Mouse (Mus musculus) testis, adult 2 months (tissue): ENCODE measurements around the gene Gm44596.

Source experiments
- CTCF ChIP-seq: fragments of 200-500 bp; IDR thresholded peaks from 2 replicates; pipeline ENCODE4 v1.5.1; 2012; ENCODE audit warnings: low read depth, mild to moderate bottlenecking, inconsistent platforms, low read length, moderate library complexity; ENCODE audit not compliant: control insufficient read depth, insufficient read depth, insufficient replicate concordance
- POLR2A ChIP-seq: fragments of 200-500 bp; IDR thresholded peaks from 2 replicates; pipeline ENCODE4 v1.6.1; 2012; ENCODE audit warnings: low read depth, mild to moderate bottlenecking, inconsistent platforms, low read length, moderate library complexity; ENCODE audit not compliant: control insufficient read depth

GRCm38 (mm10) chr6:128421480-128421879 is 46.2 kb downstream of the Gm44596 start:
- TF ChIP-seq CTCF (no peak), POLR2A (no peak)
